Mouse (Mus musculus) limb, embryonic 14.5 days (tissue): ENCODE data around the gene Fars2. TPM values are rescaled to one million over a fixed set of nuclear protein-coding genes. Genes with fewer than 3 reads are reported as not detected.

ENCODE experiments used
- ATAC-seq: fragments of 200-750 bp; cut with Nextera tagmentation; 2 replicates; pipeline ENCODE4 v1.8.0; 2017; ENCODE audit warnings: low read depth, moderate number of reproducible peaks, moderate TSS enrichment; ENCODE audit not compliant: low FRiP score
- DNase-seq: peaks from one replicate; pipeline ENCODE4 v3.0.0-alpha.2; 2015; ENCODE audit warnings: low spot score
- H3K27ac ChIP-seq: fragments of 300-500 bp; sonication (generic); replicated peaks from 2 replicates; pipeline ENCODE4 v1.5.1; 2014; ENCODE audit warnings: low read depth, mild to moderate bottlenecking, low read length, moderate library complexity, mixed read lengths
- H3K27me3 ChIP-seq: fragments of 300-500 bp; sonication (generic); 2 replicates; pipeline ENCODE4 v1.6.1; 2014; ENCODE audit warnings: low read length, mixed read lengths; ENCODE audit not compliant: control insufficient read depth, insufficient read depth
- H3K36me3 ChIP-seq: fragments of 300-500 bp; sonication (generic); 2 replicates; pipeline ENCODE4 v1.6.1; 2014; ENCODE audit warnings: mild to moderate bottlenecking, low read length, moderate library complexity, mixed read lengths; ENCODE audit not compliant: control insufficient read depth, insufficient read depth
- H3K4me1 ChIP-seq: fragments of 300-500 bp; sonication (generic); 2 replicates; pipeline ENCODE4 v1.6.1; 2014; ENCODE audit warnings: antibody characterized with exemption, low read length, mixed read lengths; ENCODE audit not compliant: control insufficient read depth, insufficient read depth
- H3K4me2 ChIP-seq: fragments of 300-500 bp; sonication (generic); replicated peaks from 2 replicates; pipeline ENCODE4 v1.6.1; 2014; ENCODE audit warnings: low read depth, mild to moderate bottlenecking, low read length, moderate library complexity; ENCODE audit not compliant: severe bottlenecking
- H3K4me3 ChIP-seq: fragments of 300-500 bp; sonication (generic); replicated peaks from 2 replicates; pipeline ENCODE4 v1.5.1; 2014; ENCODE audit warnings: low read length
- H3K9ac ChIP-seq: fragments of 300-500 bp; sonication (generic); 2 replicates; pipeline ENCODE4 v1.6.1; 2014; ENCODE audit warnings: mild to moderate bottlenecking, low read depth, low read length, moderate library complexity; ENCODE audit not compliant: severe bottlenecking
- H3K9me3 ChIP-seq: fragments of 300-500 bp; sonication (generic); 2 replicates; pipeline ENCODE4 v1.6.1; 2016; ENCODE audit warnings: low read length; ENCODE audit not compliant: control insufficient read depth
- POLR2A ChIP-seq: fragments of 200-500 bp; IDR thresholded peaks from 2 replicates; pipeline ENCODE4 v1.8.0; 2012; ENCODE audit warnings: inconsistent platforms, mild to moderate bottlenecking, moderate library complexity, borderline replicate concordance; ENCODE audit not compliant: insufficient read depth, insufficient read length; ENCODE audit errors: extremely low read depth
- WGBS: fragments of 180-500 bp; shearing (Covaris S2); extraction: QIAGEN DNeasy Blood & Tissue Kit; methylation state at CpG from one replicate; pipeline ENCODE4 v1.1.7; 2014; 5-methylcytosine and 5-hydroxymethylcytosine counted together
- polyA plus RNA-seq, 2 experiments: library from polyadenylated mRNA; depleted of rRNA in 1 of 2; stranded (reverse) in 1 of 2; unstranded in 1 of 2; fragments of >200 nt; fragmentation: Nextera tagmentation in 1 of 2; extraction: Ambion mirVana in 1 of 2; gene quantifications; 2 replicates each; pipeline versions ENCODE4 v1.2.1 to v1.2.3; 2012 to 2014

Fars2 gene
- polyA plus RNA-seq, 2 experiments = 27.6 to 35.2 TPM

DNA sequence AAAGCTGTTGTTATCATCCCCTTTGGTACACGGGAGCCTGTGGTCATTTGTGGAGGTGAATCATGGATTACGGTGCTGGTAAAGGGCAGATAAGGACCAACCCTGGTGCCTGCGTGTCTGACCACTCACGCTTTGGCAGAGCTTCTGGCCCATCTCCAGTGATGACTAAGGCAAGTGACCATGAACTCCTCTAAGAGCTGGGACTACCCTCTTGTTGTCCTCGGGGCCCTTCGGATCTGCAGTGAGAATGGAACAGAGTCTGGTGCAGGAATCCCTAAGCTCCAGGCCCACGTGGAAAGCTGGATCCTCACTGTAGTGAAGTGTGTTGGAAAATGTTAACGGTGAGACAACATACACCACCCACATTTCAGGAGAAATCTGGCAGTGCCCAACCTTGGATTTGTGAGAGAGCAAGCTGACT is 579.1 kb downstream of the Fars2 start:
- 88% methylated on average over 8 of the region's 8 CpGs for WGBS
- Histone ChIP-seq H3K4me2 (no peak overlapping the region), H3K36me3 (no peaks in the 10 kb centered on the region), H3K4me3 (no peak overlapping the region), H3K9me3 (no peaks in the 10 kb centered on the region), H3K4me1 (no peaks in the 10 kb centered on the region), H3K27me3 (no peaks in the 10 kb centered on the region), H3K27ac (no peak overlapping the region), H3K9ac (no peak overlapping the region)
- no peak for ATAC-seq
- TF ChIP-seq POLR2A = no peak
- DNase-seq = no peak

DNA sequence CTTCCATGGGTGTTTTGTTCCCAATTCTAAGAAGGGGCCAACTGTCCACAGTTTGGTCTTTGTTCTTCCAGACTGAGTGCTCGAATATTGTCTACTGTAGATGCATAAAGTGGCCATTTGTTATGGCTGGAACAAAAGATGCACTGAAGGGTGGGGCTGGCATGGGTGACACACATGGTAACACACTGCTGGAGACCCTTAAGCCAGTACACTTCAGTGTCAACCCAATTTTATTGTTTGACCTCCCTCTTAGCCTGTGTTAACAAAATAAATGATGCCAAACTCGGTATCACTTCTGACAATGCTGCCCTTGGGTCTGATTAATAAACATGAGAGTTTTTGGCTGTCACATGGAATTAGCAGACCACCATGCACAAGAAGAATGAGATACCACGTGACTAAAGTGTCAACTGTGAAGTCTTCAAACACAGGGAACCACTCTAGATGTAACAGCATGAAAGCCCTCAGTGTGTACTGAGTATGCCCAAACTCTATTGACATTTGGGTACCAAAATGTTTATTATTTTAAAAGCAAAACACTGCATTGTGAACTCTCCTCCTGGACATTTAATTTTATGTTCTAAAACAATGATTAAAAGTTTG is 590.0 kb downstream of the Fars2 start:
- Histone ChIP-seq H3K27ac (no peak overlapping the region), H3K4me1 (no peaks in the 10 kb centered on the region), H3K4me3 (no peak overlapping the region), H3K27me3 (no peaks in the 10 kb centered on the region), H3K9me3 (no peaks in the 10 kb centered on the region), H3K9ac (no peak overlapping the region), H3K36me3 (no peaks in the 10 kb centered on the region), H3K4me2 (no peak overlapping the region)
- WGBS = 68% methylated on average over 3 of the region's 3 CpGs
- DNase-seq (no peak), ATAC-seq (no peak)
- TF ChIP-seq POLR2A = no peak

DNA sequence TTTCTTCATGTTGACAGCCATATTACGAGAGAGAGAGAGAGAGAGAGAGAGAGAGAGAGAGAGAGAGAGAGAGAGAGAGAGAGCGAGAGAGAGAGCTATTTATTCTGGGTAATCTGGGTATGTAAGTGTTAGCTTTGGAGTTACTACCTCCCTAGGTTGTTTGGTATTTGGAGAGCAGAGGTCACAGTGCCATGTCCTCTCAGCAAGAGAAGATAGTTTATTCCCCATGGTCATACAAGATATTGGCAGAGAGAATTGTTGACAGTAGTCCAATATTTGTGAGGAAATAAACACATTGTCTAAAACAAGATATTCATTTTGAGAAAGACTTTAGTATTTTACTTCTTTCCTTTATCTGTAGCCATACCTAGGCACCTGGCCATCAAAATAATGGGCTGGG is 596.9 kb downstream of the Fars2 start:
- Histone ChIP-seq H3K4me1 (no peaks in the 10 kb centered on the region), H3K4me2 (no peak overlapping the region), H3K27me3 (no peaks in the 10 kb centered on the region), H3K9me3 (no peaks in the 10 kb centered on the region), H3K36me3 (no peaks in the 10 kb centered on the region), H3K9ac (no peak overlapping the region), H3K4me3 (no peak overlapping the region), H3K27ac (no peak overlapping the region)
- DNase-seq = no peak
- 80% methylated on average over 2 of the region's 2 CpGs for WGBS
- TF ChIP-seq POLR2A = no peak
- no peak for ATAC-seq

- Histone ChIP-seq H3K4me1 (no peaks in the 10 kb centered on the region), H3K27ac (no peak overlapping the region), H3K36me3 (no peaks in the 10 kb centered on the region), H3K4me3 (no peak overlapping the region), H3K9me3 (no peaks in the 10 kb centered on the region), H3K9ac (no peak overlapping the region), H3K4me2 (no peak overlapping the region), H3K27me3 (peaks cover 4% of the 10 kb centered on the region)
- TF ChIP-seq POLR2A = no peak
- DNase-seq (no peak), ATAC-seq (no peak)
- WGBS = 57% methylated on average over 2 of the region's 2 CpGs
Observed at GRCm38 (mm10) chr13:36716708-36717107, 599.5 kb downstream of the Fars2 start.

- Histone ChIP-seq H3K9me3 (no peaks in the 10 kb centered on the region), H3K9ac (no peak overlapping the region), H3K27ac (no peak overlapping the region), H3K4me2 (no peak overlapping the region), H3K4me1 (no peaks in the 10 kb centered on the region), H3K36me3 (no peaks in the 10 kb centered on the region), H3K4me3 (no peak overlapping the region), H3K27me3 (peaks cover 10% of the 10 kb centered on the region)
- ATAC-seq (no peak), DNase-seq (no peak)
- no peak for TF ChIP-seq POLR2A
- WGBS = 70% methylated on average over 3 of the region's 3 CpGs
Observed at GRCm38 (mm10) chr13:36717376-36717775, 600.2 kb downstream of the Fars2 start.

DNA sequence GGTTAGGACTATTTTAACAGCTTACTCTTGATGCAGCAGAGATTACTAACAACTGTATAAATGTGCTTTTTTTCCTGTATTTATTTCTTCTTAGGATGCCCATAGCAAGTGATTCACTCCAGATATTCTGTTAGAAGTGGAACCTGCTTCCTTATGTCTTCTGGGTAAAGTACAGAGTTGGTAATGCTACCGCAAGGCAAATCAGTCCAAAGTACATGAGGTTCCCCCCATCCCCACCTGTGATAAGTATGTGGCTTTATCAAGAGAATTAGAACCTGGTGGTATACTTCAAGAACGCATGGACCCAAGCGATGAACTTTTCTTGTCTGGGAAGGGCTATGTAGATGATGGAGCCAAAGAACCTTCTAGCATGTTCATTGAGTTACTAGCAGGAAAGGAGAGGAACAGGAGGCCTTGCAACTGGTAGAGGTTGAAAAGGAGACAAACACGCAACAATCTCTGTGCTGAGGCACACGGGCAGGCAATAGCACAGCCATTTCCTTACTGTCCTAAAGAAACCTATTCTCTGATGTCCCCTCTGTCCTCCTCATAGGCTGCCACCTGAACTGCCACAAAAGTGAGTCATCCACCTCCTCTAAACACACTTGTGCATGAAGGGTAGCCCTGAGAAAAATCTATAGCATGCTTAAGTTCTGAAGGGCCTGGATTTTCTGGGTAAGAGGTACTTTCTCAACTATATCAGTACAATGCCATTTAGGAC is 603.2 kb downstream of the Fars2 start:
- TF ChIP-seq POLR2A = no peak

More for the DNA sequence above, 603.2 kb downstream of the Fars2 start:
- Histone ChIP-seq H3K4me2 (no peak overlapping the region), H3K4me1 (peaks cover 15% of the 10 kb centered on the region), H3K9ac (no peak overlapping the region), H3K27me3 (peaks cover 40% of the 10 kb centered on the region), H3K4me3 (no peak overlapping the region), H3K9me3 (no peaks in the 10 kb centered on the region), H3K27ac (no peak overlapping the region), H3K36me3 (no peaks in the 10 kb centered on the region)
- no peak for DNase-seq
- WGBS = 89% methylated on average over 5 of the region's 5 CpGs
- no peak for ATAC-seq
